ENCODE assay signal across 28 mouse cellular contexts in the genomic region with DNA sequence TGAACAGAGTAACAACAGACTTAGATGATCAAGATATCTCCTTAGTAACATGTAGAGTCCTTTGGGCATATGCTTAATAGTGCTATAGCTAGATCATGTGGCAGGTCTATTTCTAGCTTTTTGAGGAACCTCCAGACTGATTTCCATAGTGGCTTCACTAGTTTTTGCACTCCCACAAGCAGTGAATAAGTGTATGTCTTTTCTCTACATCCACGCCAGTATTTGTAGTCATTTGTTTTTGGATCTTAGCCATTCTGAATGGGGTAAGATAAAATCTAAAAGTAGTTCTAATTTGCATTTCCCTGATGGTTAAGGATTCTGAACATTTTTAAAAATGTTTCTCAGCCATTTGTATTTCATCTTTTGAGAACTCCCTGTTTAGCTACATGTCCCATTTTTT.
"Had no signal": no experiment of that assay in that cellular context is flagged by ENCODE, and none has a peak within 500 bp of the region (broad histone marks: within the 10 kb centered on the region; RNA-seq: fewer than 3 reads in every experiment).

No protein-coding gene starts in this region.

- H3K36me3 ChIP-seq: heart, embryonic 13.5 days; heart, embryonic 15.5 days; hindbrain, embryonic 13.5 days; hindbrain, embryonic 15.5 days; kidney, embryonic 15.5 days; limb, embryonic 13.5 days; limb, embryonic 15.5 days; liver, embryonic 12.5 days had no signal

- DNase-seq: gastrocnemius, postnatal 14 days; gastrocnemius, postnatal 36 days; heart, adult 11 months; heart, adult 2 months; heart, postnatal 14 days; heart, postnatal 36 days; kidney, adult 11 months; kidney, adult 2 months; kidney, adult 9 months; kidney, postnatal 14 days; kidney, postnatal 36 days; layer of hippocampus, adult 9-11 months; layer of hippocampus, postnatal 36 days; left cerebral cortex, postnatal 4 days had no signal

- H3K4me3 ChIP-seq: heart, adult 2 months; heart, embryonic 13.5 days; heart, embryonic 15.5 days; hindbrain, embryonic 13.5 days; hindbrain, embryonic 15.5 days; kidney, embryonic 15.5 days; left cerebral cortex, adult 2 months; limb, embryonic 13.5 days; limb, embryonic 15.5 days; liver, embryonic 12.5 days had no signal

- H3K9me3 ChIP-seq: heart, embryonic 13.5 days; heart, embryonic 15.5 days; hindbrain, embryonic 13.5 days; hindbrain, embryonic 15.5 days; kidney, embryonic 15.5 days; limb, embryonic 13.5 days; limb, embryonic 15.5 days; liver, embryonic 12.5 days had no signal

- H3K9ac ChIP-seq: heart, embryonic 13.5 days; heart, embryonic 15.5 days; hindbrain, embryonic 13.5 days; hindbrain, embryonic 15.5 days; kidney, embryonic 15.5 days; limb, embryonic 13.5 days; limb, embryonic 15.5 days; liver, embryonic 12.5 days; liver, embryonic 14.5 days had no signal

- H3K4me1 ChIP-seq: heart, embryonic 13.5 days; heart, embryonic 15.5 days; hindbrain, embryonic 13.5 days; hindbrain, embryonic 15.5 days; kidney, embryonic 15.5 days; limb, embryonic 13.5 days; limb, embryonic 15.5 days; liver, embryonic 12.5 days had no signal

- H3K27ac ChIP-seq: heart, adult 2 months; heart, embryonic 13.5 days; heart, embryonic 15.5 days; hindbrain, embryonic 13.5 days; hindbrain, embryonic 15.5 days; hindbrain, postnatal 0 days; kidney, embryonic 15.5 days; kidney, postnatal 0 days; left cerebral cortex, adult 2 months; limb, embryonic 13.5 days; limb, embryonic 15.5 days; liver, embryonic 12.5 days; liver, embryonic 14.5 days had no signal

- ATAC-seq: hindbrain, postnatal 0 days; intestine, embryonic 16.5 days; liver, embryonic 12.5 days had no signal

- H3K27me3 ChIP-seq: heart, embryonic 13.5 days; heart, embryonic 15.5 days; hindbrain, embryonic 13.5 days; hindbrain, embryonic 15.5 days; kidney, embryonic 15.5 days; limb, embryonic 13.5 days; limb, embryonic 15.5 days; liver, embryonic 12.5 days had no signal

- H3K4me2 ChIP-seq: heart, embryonic 11.5 days; heart, embryonic 13.5 days; heart, embryonic 15.5 days; hindbrain, embryonic 13.5 days; hindbrain, embryonic 15.5 days; kidney, embryonic 15.5 days; limb, embryonic 13.5 days; limb, embryonic 15.5 days; liver, embryonic 12.5 days had no signal
